Mouse (Mus musculus): ENCODE measurements around the gene Saxo1.

DNA sequence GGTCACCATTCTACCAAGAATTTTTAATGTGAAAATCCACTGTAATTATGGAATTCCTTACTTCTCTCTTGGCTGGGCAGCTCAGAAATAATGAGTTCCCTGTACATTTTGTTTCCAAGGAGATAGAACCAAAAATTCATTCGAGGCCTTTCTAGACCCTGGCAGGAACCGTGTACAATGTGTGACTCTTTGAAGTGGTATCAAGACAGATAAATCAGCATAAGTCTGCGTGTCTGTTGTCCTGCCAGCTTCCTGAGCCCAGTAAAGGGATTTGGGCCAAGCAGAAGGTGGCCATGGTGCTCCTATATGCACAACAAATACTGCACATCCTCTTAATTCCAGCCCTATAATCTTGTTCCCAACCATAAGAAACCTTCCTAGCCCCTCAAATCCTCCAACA, 157.0 kb downstream of the Saxo1 start:
- TF ChIP-seq POLR2A (IDR thresholded peaks at IDR 0.05; ENCODE audit: low read depth, low read length) (no peak), MAX (IDR thresholded peaks at IDR 0.05; ENCODE audit: low read length) (no peak), IRF4 (IDR thresholded peaks at IDR 0.05; ENCODE audit: low read depth, low read length) (no peak), GABPA (IDR thresholded peaks at IDR 0.05; ENCODE audit: insufficient replicate concordance, low read depth, low read length) (no peak), PAX5 (IDR thresholded peaks at IDR 0.05; ENCODE audit: low read length) (no peak), NRF1 (IDR thresholded peaks at IDR 0.05; ENCODE audit: low read depth, low read length) (no peak), EP300 (IDR thresholded peaks at IDR 0.05; ENCODE audit: low read length) (no peak), CTCF (conservative IDR thresholded peaks at IDR 0.05 in 1 of 2, IDR thresholded peaks at IDR 0.05 in 1 of 2; ENCODE audit: low read depth in 2 of 2, low read length in 2 of 2) (no peak), HCFC1 (IDR thresholded peaks at IDR 0.05; ENCODE audit: low read depth, low read length) (no peak), KAT2A (IDR thresholded peaks at IDR 0.05; ENCODE audit: insufficient replicate concordance, low read length) (no peak), RAD21 (IDR thresholded peaks at IDR 0.05; ENCODE audit: low read depth, low read length) (no peak)

Measured in CH12.LX (cell line).